Mouse (Mus musculus) liver, postnatal 0 days (tissue): ENCODE data around the gene Srgap1. TPM values are rescaled to one million over a fixed set of nuclear protein-coding genes. Genes with fewer than 3 reads are reported as not detected.

Experiments
- ATAC-seq: fragments of 200-750 bp; cut with Nextera tagmentation; 2 replicates; pipeline ENCODE4 v1.8.0; 2017; ENCODE audit warnings: mild to moderate bottlenecking, moderate library complexity
- DNase-seq: peaks from one replicate; pipeline ENCODE4 v3.0.0-alpha.2; 2016
- H3K27ac ChIP-seq: fragments of 300-500 bp; sonication (generic); 2 replicates; pipeline ENCODE4 v1.5.1; 2014; ENCODE audit warnings: antibody characterized with exemption, moderate library complexity, mild to moderate bottlenecking, low read depth
- H3K27me3 ChIP-seq: fragments of 300-500 bp; sonication (generic); 2 replicates; pipeline ENCODE4 v1.6.1; 2014; ENCODE audit warnings: low read length, control low read depth, mixed read lengths; ENCODE audit not compliant: insufficient read depth
- H3K36me3 ChIP-seq: fragments of 300-500 bp; sonication (generic); replicated peaks from 2 replicates; pipeline ENCODE4 v1.6.1; 2014; ENCODE audit warnings: mild to moderate bottlenecking, control low read depth, low read length, moderate library complexity, mixed read lengths; ENCODE audit not compliant: insufficient read depth
- H3K4me1 ChIP-seq: fragments of 300-500 bp; sonication (generic); 2 replicates; pipeline ENCODE4 v1.6.1; 2014; ENCODE audit warnings: antibody characterized with exemption, mild to moderate bottlenecking, control low read depth; ENCODE audit not compliant: insufficient read depth
- H3K4me2 ChIP-seq: fragments of 300-500 bp; sonication (generic); 2 replicates; pipeline ENCODE4 v1.6.1; 2014; ENCODE audit warnings: low read depth, mild to moderate bottlenecking, low read length, moderate library complexity, mixed read lengths
- H3K4me3 ChIP-seq: fragments of 300-500 bp; sonication (generic); 2 replicates; pipeline ENCODE4 v1.5.1; 2014; ENCODE audit warnings: low read depth, low read length
- H3K9ac ChIP-seq: fragments of 300-500 bp; sonication (generic); replicated peaks from 2 replicates; pipeline ENCODE4 v1.6.1; 2014; ENCODE audit warnings: mild to moderate bottlenecking, moderate library complexity
- H3K9me3 ChIP-seq: fragments of 300-500 bp; sonication (generic); 2 replicates; pipeline ENCODE4 v1.6.1; 2016; ENCODE audit warnings: mild to moderate bottlenecking, control low read depth, low read length, mixed read lengths
- CTCF ChIP-seq: sonication (generic); IDR thresholded peaks from 2 replicates; pipeline ENCODE4 v1.5.1; 2016; ENCODE audit warnings: antibody characterized with exemption, low read depth
- EP300 ChIP-seq: IDR thresholded peaks from 2 replicates; pipeline ENCODE4 v1.6.1; 2016; ENCODE audit warnings: antibody characterized with exemption, low read depth, mild to moderate bottlenecking
- WGBS: fragments of 180-500 bp; shearing (Covaris S2); extraction: QIAGEN DNeasy Blood & Tissue Kit; methylation state at CpG from one replicate; pipeline ENCODE4 v1.1.7; 2014; ENCODE audit not compliant: insufficient replicate concordance; 5-methylcytosine and 5-hydroxymethylcytosine counted together
- polyA plus RNA-seq: library from polyadenylated mRNA; unstranded; fragments of >200 nt; fragmentation: Nextera tagmentation; extraction: Ambion mirVana; gene quantifications from 2 replicates; pipeline ENCODE4 v1.2.1, GENCODE M21; 2015

The Srgap1 gene
- polyA plus RNA-seq, 1 experiment from 2014 or later: 0.90 TPM

- no peak for ATAC-seq
- no peak for DNase-seq
- 63% methylated on average over 6 of the region's 6 CpGs for WGBS
- Histone ChIP-seq H3K4me2 (no peak overlapping the region), H3K36me3 (no peaks in the 10 kb centered on the region), H3K9ac (no peak overlapping the region), H3K27ac (no peak overlapping the region), H3K4me3 (no peak overlapping the region), H3K9me3 (no peaks in the 10 kb centered on the region), H3K27me3 (no peaks in the 10 kb centered on the region), H3K4me1 (no peaks in the 10 kb centered on the region)
- TF ChIP-seq CTCF (no peak), EP300 (no peak)
These were observed 76.2 kb downstream of the Srgap1 start for GRCm38 (mm10) chr10:121970912-121971311.

GRCm38 (mm10) chr10:121964114-121964513 lies 83.0 kb downstream of the Srgap1 start:
- H3K9ac ChIP-seq: no peak overlapping the region
- no peaks in the 10 kb centered on the region for H3K36me3 ChIP-seq
- ATAC-seq: no peak
- WGBS: 75% methylated on average over 10 of the region's 10 CpGs
- no peak overlapping the region for H3K27ac ChIP-seq
- H3K4me3 ChIP-seq: no peak overlapping the region
- no peak overlapping the region for H3K4me2 ChIP-seq
- no peaks in the 10 kb centered on the region for H3K27me3 ChIP-seq
- peaks cover 4% of the 10 kb centered on the region; the same call in 1 of the 2 replicates for H3K4me1 ChIP-seq
- no peak for DNase-seq
- H3K9me3 ChIP-seq: no peaks in the 10 kb centered on the region
- TF ChIP-seq EP300 (no peak), CTCF (no peak)

- Histone ChIP-seq H3K36me3 (no peaks in the 10 kb centered on the region), H3K4me3 (no peak overlapping the region), H3K9me3 (no peaks in the 10 kb centered on the region), H3K4me2 (no peak overlapping the region), H3K4me1 (peaks cover 4% of the 10 kb centered on the region; the same call in 1 of the 2 replicates), H3K9ac (no peak overlapping the region), H3K27me3 (no peaks in the 10 kb centered on the region), H3K27ac (no peak overlapping the region)
- ATAC-seq (no peak), DNase-seq (no peak)
- 17% methylated on average over 4 of the region's 4 CpGs for WGBS
- TF ChIP-seq EP300 (no peak), CTCF (no peak)
These were observed 85.1 kb downstream of the Srgap1 start for GRCm38 (mm10) chr10:121962053-121962452.

GRCm38 (mm10) chr10:121961121-121961893 lies 85.8 kb downstream of the Srgap1 start:
- WGBS: 36% methylated on average over 11 of the region's 11 CpGs
- no peaks in the 10 kb centered on the region for H3K27me3 ChIP-seq
- H3K9me3 ChIP-seq: no peaks in the 10 kb centered on the region
- H3K36me3 ChIP-seq: no peaks in the 10 kb centered on the region
- TF ChIP-seq CTCF (no peak), EP300 (no peak)
- H3K9ac ChIP-seq: no peak overlapping the region
- DNase-seq (no peak), ATAC-seq (no peak)
- H3K4me1 ChIP-seq: peaks cover 4% of the 10 kb centered on the region; the same call in 1 of the 2 replicates
- no peak overlapping the region for H3K4me2 ChIP-seq
- H3K4me3 ChIP-seq: no peak overlapping the region
- H3K27ac ChIP-seq: no peak overlapping the region

GRCm38 (mm10) chr10:121958741-121959140 lies 88.4 kb downstream of the Srgap1 start:
- 58% methylated on average over 8 of the region's 8 CpGs for WGBS
- no peak for DNase-seq

GRCm38 (mm10) chr10:121956505-121956904 lies 90.6 kb downstream of the Srgap1 start:
- Histone ChIP-seq H3K36me3 (no peaks in the 10 kb centered on the region), H3K9me3 (no peaks in the 10 kb centered on the region), H3K4me2 (no peak overlapping the region), H3K4me1 (no peaks in the 10 kb centered on the region), H3K9ac (no peak overlapping the region), H3K27me3 (no peaks in the 10 kb centered on the region), H3K4me3 (no peak overlapping the region), H3K27ac (no peak overlapping the region)
- 81% methylated on average over 11 of the region's 11 CpGs for WGBS
- no peak for TF ChIP-seq EP300
- TF ChIP-seq CTCF: no peak
- ATAC-seq (no peak), DNase-seq (no peak)

More at GRCm38 (mm10) chr10:121958741-121959140, 88.4 kb downstream of the Srgap1 start:
- Histone ChIP-seq H3K4me2 (no peak overlapping the region), H3K27me3 (no peaks in the 10 kb centered on the region), H3K27ac (no peak overlapping the region), H3K9ac (no peak overlapping the region), H3K4me3 (no peak overlapping the region), H3K4me1 (no peaks in the 10 kb centered on the region), H3K9me3 (no peaks in the 10 kb centered on the region), H3K36me3 (no peaks in the 10 kb centered on the region)
- ATAC-seq: no peak
- TF ChIP-seq CTCF (no peak), EP300 (no peak)

- Histone ChIP-seq H3K27me3 (no peaks in the 10 kb centered on the region), H3K9ac (no peak overlapping the region), H3K9me3 (no peaks in the 10 kb centered on the region), H3K27ac (no peak overlapping the region), H3K36me3 (no peaks in the 10 kb centered on the region), H3K4me3 (no peak overlapping the region), H3K4me1 (no peaks in the 10 kb centered on the region), H3K4me2 (no peak overlapping the region)
- 76% methylated on average over 4 of the region's 4 CpGs for WGBS
- DNase-seq: no peak
- TF ChIP-seq CTCF (no peak), EP300 (no peak)
- ATAC-seq: no peak
These were observed 91.4 kb downstream of the Srgap1 start for GRCm38 (mm10) chr10:121955730-121956129.
